Mouse (Mus musculus): Measurements from ENCODE around the gene Tmem26.
"Not testable (repeated sequence)": the region's sequence is repeated elsewhere in the genome, so short reads cannot be mapped to it uniquely, and the experiment has no call there.

Gene Tmem26

DNA sequence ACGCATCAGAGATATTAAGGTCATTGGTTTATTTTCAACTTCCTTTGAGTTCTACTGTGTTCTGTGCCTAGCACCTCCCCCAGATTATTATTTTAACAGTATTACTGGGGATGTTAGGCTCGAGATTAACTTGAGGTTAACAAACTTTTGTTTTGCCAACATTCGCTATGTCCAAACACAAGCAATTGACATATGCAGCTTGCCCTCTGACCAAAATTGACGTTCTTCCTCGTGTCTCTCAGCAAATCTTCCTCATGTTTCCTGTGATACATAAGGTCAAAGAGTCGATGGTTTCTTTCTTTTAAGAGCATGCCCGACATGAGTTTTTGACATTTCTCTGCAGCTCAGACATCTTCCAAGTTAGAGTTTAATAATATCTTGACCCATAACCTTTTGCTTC is 13.9 kb downstream of the Tmem26 start:
- in situ Hi-C loops (cut with MboI; ENCODE audit: low pct_unique_long_range_greater_than_20kb in 1 of 2, low sequenced_read_pairs in 2 of 2, unreplicated experiment in 1 of 2) = no loop called here

DNA sequence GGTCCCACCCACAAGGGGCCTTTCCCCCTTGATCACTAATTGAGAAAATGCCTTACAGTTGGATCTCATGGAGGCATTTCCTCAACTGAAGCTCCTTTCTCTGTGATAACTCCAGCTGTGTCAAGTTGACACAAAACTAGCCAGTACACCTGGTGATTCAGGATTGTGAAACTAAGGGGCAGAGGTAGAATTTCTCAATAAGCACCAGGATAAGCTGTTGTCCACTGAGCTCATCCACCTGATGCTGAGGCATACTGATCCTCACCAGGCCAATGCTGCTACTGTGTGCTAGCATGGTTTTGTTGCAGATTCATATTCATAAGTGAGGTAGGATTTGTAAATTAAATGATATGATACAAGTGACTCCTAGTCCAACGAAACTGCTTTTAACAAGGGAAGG is 15.5 kb downstream of the Tmem26 start:
- in situ Hi-C loops (cut with MboI; ENCODE audit: low pct_unique_long_range_greater_than_20kb in 1 of 2, low sequenced_read_pairs in 2 of 2, unreplicated experiment in 1 of 2) = not testable (repeated sequence)

DNA sequence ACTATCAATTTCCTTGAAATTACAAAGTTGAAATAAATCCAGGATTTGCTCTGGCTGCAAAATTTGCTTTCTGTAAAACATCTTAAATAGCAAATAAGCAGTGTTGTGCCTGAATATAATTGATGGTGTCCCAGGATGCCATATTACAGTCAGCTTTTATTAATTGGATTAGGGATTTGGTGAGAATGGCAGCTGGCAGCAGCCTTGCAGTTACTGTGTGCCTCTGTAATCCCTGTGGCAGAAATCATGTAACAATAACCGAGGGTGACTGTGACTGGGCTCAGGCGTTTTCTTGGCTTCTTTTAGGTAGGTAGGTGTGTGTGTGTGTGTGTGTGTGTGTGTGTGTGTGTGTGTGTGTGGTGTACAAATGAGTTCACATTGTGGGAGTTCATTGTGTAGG is 16.8 kb downstream of the Tmem26 start:
- in situ Hi-C loops (cut with MboI; ENCODE audit: low pct_unique_long_range_greater_than_20kb in 1 of 2, low sequenced_read_pairs in 2 of 2, unreplicated experiment in 1 of 2) = no loop called here

DNA sequence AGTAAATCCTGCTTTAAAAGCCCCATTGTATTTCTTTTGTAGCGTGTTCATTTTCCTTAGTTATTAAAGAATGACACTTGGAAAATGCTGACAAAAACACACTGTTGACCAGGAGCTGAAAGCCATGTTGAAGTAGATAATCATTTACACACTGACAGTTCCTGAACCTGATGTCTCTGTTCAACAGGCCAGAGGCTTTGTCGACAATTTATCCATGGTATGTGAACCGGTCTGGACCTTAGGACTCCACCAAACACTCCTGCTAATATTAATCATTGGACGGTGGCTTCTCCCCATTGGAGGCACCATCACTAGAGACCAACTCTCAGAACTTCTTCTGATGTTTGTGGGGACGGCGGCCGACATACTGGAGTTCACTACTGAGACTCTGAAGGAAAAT is 27.5 kb downstream of the Tmem26 start:
- in situ Hi-C loops (cut with MboI; ENCODE audit: low pct_unique_long_range_greater_than_20kb in 1 of 2, low sequenced_read_pairs in 2 of 2, unreplicated experiment in 1 of 2) = no loop called here

DNA sequence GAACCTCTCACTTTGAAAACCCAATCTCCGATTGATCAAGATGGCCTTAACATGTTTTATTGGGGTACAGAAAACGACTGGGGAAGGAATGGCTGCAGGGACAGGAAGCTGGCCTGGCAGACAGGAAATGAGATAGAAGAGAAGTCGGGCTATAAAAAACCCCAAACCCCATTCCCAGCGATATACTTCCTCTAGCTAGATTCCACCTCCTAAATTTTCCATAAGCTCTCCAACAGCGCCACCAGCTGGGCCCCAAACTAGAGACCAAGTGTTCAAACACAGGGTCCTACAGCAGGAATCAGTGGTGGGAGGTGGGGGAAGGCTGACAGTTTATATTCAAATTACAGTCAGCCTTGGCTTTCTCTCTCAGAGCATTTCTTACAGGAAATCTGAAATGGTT is 35.8 kb downstream of the Tmem26 start:
- in situ Hi-C loops (cut with MboI; ENCODE audit: low pct_unique_long_range_greater_than_20kb in 1 of 2, low sequenced_read_pairs in 2 of 2, unreplicated experiment in 1 of 2) = no loop called here

DNA sequence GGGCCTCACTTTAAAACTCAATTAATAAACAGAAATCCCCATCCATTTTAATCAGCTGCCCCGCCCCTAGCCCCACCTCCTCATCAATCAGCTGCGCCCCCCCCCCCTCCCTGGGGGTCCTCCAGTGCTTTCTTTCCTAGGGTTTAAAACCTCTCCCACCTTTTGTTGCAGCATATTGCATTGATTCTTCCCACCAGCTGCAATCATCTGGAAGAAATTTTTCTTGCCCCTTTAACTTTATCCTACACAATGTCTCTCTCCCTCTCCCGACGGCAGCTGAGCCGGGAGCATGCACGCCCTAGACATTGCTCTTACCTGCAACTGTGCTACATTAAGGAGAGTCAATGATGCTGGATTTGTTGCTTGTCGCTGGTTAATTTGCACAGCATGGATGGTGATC is 36.3 kb downstream of the Tmem26 start:
- in situ Hi-C loops (cut with MboI; ENCODE audit: low pct_unique_long_range_greater_than_20kb in 1 of 2, low sequenced_read_pairs in 2 of 2, unreplicated experiment in 1 of 2) = no loop called here

DNA sequence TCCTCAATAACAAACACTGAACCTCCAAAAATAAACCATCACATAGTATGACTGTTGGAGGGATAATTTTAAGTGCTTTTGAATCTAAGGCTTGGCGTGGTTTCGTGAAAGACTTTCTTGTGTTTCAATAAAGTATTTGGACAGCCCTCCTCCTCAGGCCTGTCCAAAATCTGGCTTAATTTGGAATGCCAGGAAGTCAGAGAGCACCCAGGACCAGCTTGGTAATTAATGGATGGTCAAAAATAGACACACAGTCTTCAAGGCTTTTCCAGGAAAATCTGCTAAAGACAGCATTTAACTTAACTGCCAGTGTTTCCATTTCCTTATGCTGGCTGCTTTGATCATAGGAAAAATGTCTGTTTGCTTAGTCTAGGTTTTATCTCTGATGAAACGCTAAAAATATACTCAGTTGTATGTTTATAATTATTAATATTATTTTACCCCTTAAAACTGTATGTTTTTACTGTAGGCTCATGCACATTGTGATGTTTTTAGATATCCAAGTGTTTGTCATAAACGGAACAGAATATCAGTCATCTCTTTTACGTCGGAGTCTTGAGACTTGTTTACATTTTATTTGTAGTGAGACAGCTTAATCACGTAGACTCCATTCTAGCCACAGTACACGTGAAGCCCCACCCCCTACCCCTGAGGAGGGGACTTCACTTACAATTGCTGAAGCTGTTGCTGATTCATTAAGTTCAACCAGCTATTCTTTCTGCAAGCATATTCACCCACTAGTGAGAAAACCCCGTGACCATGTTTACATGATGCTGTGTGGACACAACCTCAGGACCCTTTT is 57.8 kb downstream of the Tmem26 start:
- in situ Hi-C loops (cut with MboI; ENCODE audit: low pct_unique_long_range_greater_than_20kb in 1 of 2, low sequenced_read_pairs in 2 of 2, unreplicated experiment in 1 of 2) = no loop called here

DNA sequence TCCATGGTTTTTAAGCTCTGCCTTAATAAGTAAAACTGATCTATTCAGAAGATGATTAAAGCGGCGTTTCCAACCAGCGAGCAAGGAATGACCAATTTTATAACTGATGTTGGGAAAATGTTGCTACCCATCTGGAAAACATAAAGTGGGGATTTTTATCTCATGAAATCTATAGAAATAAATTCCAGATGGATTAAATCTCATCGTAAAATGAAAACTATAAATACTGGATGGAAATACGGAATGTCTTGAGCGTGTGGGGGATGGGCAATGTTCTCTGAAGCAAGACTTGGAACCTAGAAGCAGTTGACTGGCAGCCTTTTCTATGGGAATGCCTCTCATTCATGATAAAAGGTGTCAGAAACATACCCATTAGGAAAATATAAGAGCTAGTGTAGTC is 59.3 kb downstream of the Tmem26 start:
- in situ Hi-C loops (cut with MboI; ENCODE audit: low pct_unique_long_range_greater_than_20kb in 1 of 2, low sequenced_read_pairs in 2 of 2, unreplicated experiment in 1 of 2) = no loop called here

DNA sequence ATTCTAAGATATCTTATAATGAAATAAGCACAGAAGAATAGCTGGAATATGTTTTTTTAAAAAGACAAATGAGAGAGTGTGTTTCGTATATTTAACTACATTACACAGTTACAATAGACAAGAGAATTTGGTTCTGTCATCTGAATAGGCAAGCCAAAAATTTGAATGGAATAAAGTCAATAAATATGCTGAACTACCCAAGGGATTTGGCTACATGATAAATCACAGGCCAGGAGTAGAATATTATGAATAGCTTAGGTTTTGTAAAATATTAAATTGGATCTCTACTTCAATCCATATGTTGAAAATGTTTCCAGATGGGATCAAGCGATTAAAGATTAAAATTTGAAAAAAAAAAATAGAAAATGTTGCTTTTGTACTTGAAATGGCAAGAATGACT is 60.4 kb downstream of the Tmem26 start:
- in situ Hi-C loops (cut with MboI; ENCODE audit: low pct_unique_long_range_greater_than_20kb in 1 of 2, low sequenced_read_pairs in 2 of 2, unreplicated experiment in 1 of 2) = no loop called here

DNA sequence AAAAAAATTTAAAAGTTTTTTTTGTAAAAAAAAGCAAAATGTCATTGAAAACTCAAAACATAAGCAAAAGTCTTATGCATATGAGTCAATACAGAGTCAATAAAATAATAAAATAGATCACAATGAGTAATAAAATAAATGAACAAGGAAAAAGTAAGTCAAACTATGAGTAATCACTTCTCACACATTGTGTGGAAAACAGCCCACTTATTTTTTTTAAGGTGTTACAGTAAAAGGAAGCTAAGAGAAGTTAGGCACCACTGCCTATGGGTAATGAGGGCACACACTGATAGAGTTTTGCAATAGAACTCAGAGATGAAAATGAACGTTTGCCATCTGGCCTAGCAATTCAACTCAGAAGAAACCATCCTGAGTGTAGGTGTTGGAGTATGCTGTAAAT is 61.0 kb downstream of the Tmem26 start:
- in situ Hi-C loops (cut with MboI; ENCODE audit: low pct_unique_long_range_greater_than_20kb in 1 of 2, low sequenced_read_pairs in 2 of 2, unreplicated experiment in 1 of 2) = no loop called here

DNA sequence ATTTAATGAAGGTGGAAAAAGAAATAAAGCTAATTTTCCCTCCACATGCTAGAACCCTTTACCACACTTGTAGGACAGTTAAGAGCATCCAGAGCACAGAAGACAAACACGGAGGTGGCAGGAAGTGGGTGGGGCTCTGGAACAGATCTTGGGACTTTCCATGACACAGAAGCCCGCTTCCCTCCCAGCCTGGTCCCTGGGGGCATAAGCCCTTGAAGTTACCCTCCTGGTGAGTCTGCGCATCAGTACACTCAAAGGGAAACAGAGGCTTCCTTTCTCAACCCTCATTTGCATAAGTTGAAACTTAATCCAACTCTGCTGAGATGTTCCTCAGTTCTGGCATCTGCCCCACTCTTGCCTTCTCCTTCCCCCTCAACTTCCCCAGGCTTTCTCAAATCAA is 72.0 kb downstream of the Tmem26 start:
- in situ Hi-C loops (cut with MboI; ENCODE audit: low pct_unique_long_range_greater_than_20kb in 1 of 2, low sequenced_read_pairs in 2 of 2, unreplicated experiment in 1 of 2) = no loop called here

DNA sequence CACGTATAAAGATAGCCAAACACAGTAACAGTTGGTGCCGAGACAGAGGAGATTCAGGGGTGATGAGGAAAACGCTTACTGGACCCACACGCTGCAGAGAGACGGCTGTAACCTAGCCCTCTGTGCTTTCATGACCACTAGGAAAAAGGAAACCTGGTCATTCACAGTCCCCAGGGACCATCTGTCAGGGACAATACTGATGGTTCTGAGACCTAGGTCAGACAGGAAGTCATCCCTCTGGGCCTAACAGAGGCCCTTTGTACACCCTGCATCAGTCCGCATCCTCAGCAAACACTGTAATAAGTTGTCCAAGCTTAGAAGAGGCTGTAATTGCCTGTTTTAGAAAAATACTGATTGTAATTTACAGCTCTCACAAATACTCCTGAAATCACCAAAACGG is 76.4 kb downstream of the Tmem26 start:
- in situ Hi-C loops (cut with MboI; ENCODE audit: low pct_unique_long_range_greater_than_20kb in 1 of 2, low sequenced_read_pairs in 2 of 2, unreplicated experiment in 1 of 2) = no loop called here

DNA sequence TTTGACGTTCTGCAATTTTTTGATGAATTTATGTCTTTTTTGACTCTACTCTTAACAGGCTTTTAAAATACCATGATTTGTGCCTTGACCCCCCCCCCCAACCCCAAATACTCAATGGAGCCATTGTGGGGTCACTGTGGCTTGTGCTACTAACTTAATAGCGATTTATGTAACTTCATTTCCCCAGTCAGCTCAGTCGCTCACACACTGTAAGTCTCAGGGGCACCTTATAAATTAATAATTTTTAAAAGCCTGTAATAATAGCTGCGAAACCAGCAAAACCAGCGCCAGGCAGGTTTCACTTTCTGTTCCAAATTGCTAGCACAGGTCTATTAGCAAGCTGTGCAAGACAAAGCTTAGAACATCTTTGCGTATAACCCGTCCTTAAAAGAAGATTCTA is 76.9 kb downstream of the Tmem26 start:
- in situ Hi-C loops (cut with MboI; ENCODE audit: low pct_unique_long_range_greater_than_20kb in 1 of 2, low sequenced_read_pairs in 2 of 2, unreplicated experiment in 1 of 2) = no loop called here

DNA sequence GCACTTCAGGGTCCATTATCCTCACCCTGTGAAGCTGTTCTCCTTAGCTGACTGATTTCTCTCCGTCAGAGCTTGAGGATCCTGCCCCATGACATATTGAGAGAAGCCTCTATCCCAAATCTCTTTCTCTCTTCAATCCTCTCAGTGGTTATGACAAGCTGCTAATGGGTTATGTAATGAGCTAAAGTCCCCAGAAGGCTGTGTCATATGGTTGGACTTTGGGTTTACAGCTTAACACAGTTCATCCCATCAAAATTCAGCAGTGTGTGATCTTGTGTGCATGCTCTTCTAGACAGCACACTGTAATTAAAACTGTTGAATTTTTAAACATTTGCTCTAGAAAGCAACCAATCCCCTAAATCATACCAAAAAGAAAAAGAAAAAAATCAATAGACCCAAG is 82.9 kb downstream of the Tmem26 start:
- in situ Hi-C loops (cut with MboI; ENCODE audit: low pct_unique_long_range_greater_than_20kb in 1 of 2, low sequenced_read_pairs in 2 of 2, unreplicated experiment in 1 of 2) = no loop called here

DNA sequence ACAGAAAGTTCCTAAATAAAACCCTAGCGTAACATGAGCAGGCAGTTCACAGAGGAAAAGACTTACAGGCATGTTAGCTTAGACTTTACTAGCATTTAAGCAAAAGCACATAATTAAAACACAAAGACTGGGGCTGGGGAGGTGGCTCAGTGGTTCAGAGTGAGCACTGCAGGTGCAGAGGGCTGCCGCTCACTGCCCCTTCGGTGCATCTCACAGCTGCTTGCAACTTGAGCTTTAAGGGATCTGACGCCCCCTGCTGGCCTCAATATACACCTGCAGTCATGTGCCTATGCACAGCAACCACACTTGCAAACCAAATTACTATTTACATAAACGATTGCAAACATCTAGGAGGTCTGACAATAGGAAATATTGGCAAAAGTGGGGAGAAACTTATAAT is 87.5 kb downstream of the Tmem26 start:
- in situ Hi-C loops (cut with MboI; ENCODE audit: low pct_unique_long_range_greater_than_20kb in 1 of 2, low sequenced_read_pairs in 2 of 2, unreplicated experiment in 1 of 2) = no loop called here

DNA sequence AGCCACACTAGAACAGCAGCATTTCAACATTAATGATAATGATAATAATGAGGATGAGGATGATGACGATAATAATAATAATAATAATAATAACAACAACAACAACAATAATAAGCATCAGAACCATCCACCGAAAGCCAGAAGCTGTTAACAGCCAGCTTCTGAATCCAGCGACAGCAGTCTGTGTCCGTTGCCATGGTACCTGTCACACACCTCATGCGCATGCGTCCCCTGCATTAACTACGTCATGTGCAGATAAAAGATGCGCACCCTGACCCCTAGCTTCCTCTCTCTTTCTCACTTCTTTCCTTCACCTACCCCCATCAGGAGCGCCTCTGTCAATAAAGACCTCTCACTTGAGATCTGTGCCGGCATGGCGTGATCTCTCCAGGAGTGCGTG is 89.3 kb downstream of the Tmem26 start:
- in situ Hi-C loops (cut with MboI; ENCODE audit: low pct_unique_long_range_greater_than_20kb in 1 of 2, low sequenced_read_pairs in 2 of 2, unreplicated experiment in 1 of 2) = no loop called here

DNA sequence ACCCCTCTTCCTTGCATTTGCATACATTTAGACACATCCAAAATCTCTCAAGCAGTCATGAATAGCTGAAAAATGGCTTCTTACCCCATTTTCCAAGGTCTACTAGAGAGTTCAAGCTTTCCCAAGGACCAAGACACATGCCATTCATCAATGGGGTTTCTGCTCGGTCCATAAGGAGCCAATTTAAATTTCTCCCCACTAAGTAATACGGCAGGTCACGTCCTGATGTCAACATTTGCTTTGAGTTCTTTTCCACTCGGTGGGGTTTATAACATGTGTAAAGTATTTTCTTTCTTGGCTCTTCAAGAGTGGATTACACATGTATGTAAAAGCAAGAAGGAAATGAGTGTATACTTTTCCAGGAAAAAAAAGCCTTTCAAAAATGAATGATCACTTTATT is 93.8 kb downstream of the Tmem26 start:
- in situ Hi-C loops (cut with MboI; ENCODE audit: low pct_unique_long_range_greater_than_20kb in 1 of 2, low sequenced_read_pairs in 2 of 2, unreplicated experiment in 1 of 2) = no loop called here

DNA sequence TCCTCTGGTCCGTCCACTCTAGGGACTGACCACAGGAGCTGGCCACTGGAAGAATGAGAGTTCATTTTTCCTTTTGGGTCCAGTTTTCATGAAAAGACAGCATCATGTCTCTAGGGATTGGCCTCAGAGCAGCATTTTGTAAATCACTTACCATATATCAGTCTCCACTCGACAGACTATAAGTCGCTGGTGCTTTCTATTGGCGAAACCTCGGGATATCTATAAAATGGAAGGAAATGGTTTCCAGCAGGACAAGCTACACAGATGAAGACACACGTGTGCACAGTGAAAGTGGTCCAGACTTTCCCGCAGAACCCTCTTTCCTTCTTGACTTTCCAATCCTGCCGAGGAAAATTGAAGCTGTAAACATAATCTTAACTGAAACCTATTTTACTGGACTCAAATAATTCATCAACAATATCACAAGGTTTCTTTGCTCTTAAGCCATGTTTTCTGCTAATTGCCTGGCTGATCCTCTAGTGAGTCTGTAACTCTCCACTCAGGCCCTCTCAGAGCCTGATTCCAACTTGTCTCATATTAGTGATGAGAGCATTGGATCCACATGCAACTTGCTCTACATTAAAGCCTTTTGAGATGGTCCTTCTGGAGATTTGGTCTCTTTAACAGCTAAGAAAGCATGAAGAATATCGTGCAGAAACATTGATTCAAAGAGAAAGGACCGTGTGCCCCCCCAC is 94.8 kb downstream of the Tmem26 start:
- in situ Hi-C loops (cut with MboI; ENCODE audit: low pct_unique_long_range_greater_than_20kb in 1 of 2, low sequenced_read_pairs in 2 of 2, unreplicated experiment in 1 of 2) = no loop called here

DNA sequence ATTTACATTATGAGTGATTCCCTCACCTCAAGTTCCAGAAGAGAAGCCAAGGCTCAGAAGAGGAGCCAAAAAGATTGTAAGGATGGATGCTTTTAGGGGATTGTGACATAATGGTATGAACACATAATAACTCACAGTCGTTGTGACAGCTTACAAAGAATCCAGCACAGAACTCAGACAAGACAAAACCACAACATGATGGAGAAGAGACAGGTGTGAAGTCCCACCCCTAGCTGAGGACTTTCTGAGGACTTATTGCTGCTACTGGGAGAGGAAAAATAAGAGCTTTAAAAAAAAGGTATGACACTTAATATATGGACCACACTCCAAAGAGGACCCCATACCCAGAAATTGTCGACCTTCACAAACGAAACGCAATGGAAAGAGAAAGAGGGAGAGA is 101.1 kb downstream of the Tmem26 start:
- in situ Hi-C loops (cut with MboI; ENCODE audit: low pct_unique_long_range_greater_than_20kb in 1 of 2, low sequenced_read_pairs in 2 of 2, unreplicated experiment in 1 of 2) = no loop called here

Data from mouse embryonic stem cell (cell line).